Mouse (Mus musculus) WW6 (cell line): ENCODE results near the gene Tmem115.

Experiments
- DNase-seq: peaks from one replicate; pipeline ENCODE4 v3.0.0-alpha.2; 2013; ENCODE audit warnings: low read depth, low spot score

Gene Tmem115

DNA sequence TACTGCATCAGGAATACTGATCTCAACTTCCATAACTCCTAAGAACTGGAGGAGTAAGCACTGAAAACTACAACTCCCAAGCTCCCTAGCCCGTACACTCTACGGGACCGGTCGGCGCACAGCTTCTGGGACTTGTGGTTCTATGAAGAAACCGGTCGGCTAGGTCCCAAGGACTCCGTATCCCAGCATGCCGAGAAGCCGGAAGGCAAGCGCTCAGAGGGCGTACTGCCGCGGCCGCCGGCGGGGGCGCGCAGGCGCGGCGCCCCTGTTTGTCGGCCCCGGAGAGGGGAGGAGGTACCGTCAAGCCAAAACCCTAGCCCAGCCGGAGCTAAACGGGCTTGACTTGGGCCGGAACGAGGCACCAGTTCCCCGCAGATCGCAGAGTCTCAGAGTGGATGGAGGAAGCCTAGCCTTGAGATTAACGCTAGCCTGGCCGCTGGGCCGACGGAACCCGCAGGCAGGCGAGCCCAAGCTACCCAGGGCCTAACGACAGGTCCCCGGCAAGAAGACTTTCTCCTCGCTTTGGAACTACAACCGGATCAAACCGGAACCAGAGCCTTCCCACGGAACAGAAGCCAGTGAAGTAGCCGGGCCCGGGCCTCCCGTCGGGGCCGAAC lies at the start of gene Tmem115:
Gene Tmem115, plus strand, starts transcription at position 155 of the 617 bp plus-strand sequence.
- peak; percentile 93 for DNase-seq

DNA sequence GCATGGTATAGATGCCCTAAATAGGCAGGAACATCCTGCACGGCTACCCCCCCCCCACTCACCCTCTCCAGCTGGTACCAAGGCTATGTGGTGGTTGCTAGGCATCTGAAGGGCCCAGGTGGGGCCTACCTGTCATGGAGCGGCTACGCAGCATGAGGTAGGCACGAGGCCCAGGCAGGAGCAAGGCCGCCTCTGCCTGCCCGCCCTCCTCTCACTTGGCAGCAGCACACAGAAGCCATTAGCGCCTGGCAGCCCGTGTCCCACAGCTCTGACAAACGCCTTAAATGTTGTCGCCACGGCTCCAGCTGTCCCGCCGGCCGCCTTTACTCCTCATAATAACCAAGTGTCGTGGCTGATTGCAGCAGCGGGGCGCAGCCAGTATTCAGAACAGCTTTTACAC lies 49.4 kb upstream of the Tmem115 start:
- DNase-seq, result no peak

DNA sequence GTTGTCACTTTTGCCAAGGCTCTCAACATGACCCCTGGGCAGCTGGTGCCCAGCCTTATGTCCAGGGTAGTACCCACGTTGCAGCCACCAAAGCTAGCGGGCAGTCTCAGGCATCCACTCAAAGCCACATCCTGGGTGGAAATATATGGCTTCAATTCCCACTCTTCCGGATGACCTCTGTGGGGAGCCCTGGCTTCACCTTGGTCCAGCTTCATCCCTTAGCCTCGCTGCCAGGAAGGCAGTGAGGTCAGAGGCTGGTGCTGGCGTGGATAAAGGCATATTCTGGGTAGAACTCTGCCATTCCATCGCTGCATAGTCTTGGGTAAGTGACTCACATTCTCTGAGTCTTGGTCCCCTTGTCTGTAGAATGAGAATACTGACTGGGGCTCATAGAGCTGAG lies 49.0 kb upstream of the Tmem115 start:
- DNase-seq, result no peak

DNA sequence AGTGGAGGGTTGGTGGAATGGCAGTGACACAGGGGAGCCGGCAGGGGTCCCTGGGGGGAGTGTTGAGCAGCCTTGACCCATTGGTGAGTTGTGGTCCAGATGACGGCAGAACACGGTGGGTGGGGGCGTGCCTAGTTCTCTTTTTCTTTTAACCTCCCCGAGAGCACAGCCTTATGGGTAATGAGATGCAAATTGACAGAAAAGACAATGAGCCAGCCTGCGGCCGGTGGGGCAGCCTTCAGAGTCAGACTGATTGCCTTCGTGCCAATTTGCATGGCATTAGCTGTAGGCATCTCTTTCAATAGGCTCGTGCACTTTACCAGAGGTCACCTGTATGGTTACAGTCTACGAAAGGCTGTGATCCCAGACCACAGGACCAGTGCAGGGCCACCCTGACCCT lies 47.7 kb upstream of the Tmem115 start:
- no peak for DNase-seq

DNA sequence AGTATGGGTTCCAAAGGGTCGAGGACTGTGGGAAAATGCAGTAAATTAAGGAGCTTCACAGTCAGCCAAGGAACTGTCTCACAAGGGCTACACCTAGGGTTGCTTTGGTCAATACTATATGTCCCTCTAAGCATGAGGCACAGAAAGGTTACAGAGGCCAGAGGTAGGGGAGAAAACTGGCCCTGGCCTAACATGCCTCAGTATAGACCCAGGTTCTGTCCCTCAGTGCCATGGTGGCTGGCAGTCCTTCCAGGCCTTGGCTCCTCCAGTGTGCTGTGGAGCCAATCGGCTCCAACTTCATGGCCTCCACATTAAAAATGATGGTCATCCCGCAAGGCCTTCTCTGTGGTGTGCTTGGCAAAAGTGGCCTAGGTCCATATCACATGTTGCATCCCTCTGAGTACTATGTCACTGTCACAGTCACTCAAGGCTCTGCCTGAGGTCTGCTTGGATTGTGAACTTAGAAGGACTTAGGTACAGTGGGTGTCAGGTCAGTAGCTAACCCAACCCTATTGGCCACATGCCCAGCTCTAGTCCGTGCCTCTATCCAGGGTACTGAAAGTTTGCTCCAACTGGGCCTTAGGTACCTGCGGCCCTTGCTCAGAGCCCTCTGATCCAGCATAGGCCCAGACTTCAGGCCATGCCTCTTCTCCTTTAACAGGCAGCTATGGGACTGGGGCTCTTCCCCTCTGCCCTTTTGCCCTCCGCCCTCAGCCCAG lies 47.1 kb upstream of the Tmem115 start:
- DNase-seq, result no peak

DNA sequence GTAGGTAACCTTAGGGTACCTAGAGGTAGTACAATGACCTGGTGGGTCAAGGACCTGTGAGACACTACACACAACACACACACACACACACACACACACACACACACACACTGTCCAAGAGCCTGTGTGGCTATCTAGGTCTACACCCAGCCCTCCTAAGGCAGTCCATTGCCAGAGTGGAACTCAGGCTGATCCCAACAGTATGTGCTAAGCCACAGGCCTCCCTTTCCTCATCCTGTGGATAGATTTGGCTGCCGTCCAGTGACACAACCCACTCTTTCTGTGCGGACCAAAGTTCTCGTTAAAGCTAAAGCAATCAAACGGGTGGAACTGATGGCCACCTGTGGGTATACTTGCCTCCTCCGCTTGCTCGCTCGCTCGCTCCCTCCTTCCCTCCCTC lies 43.6 kb upstream of the Tmem115 start:
- no peak for DNase-seq

DNA sequence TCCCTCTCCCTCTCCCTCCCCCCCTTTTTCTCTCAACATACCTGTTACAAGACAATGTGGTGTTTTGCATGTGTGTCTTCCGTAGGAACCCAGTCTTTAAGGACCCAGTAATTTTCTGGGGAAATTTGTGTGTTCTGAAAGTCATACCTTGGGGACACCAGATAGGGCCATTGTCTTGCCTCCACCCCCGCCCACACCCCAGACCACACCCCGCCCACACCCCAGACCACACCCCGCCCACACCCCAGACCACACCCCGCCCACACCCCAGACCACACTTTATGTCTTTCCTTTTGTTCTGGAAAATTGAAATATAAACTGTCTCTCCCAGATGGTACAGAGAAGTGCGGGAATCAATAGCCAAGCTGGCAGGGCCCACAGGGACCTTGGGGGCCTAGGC lies 43.1 kb upstream of the Tmem115 start:
- no peak for DNase-seq

DNA sequence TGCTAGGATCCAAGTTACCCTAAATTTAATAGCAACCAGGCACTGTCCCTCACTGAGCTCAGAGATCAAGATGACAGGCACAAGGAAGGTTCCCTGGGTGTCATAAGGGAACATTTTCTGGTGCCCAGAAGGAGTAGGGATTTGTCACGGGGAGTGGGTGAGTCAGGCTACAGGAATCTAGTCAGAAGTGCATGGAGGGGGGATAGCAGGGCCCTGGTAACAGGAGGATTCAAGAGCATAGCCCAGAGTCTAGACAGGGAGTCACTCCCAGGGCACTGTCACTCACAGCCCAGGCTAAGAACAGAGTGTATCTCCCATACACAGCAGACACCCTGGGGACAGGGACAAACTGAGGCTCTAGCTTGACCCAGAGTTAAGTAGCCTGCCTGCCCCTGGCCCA lies 40.2 kb upstream of the Tmem115 start:
- no peak for DNase-seq

DNA sequence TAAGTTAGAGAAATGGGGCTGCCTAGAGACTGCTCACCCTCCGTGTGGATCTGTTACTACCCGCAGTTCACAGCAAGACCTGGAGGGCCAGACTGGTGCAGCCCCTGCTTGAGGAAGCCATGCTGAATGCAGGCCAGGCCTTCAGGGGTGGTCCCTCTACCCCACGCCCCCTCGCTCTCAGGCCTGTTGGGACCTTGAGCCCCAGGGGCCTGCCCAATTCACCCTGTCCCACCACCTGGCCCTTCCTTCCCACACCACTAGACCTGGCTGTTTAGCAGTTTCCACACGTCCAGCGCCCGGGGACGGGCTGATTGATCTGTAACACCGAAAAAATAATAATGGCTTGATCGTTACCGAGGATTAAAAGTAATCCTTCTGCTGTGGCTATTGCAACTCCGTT lies 39.5 kb upstream of the Tmem115 start:
- no peak for DNase-seq

DNA sequence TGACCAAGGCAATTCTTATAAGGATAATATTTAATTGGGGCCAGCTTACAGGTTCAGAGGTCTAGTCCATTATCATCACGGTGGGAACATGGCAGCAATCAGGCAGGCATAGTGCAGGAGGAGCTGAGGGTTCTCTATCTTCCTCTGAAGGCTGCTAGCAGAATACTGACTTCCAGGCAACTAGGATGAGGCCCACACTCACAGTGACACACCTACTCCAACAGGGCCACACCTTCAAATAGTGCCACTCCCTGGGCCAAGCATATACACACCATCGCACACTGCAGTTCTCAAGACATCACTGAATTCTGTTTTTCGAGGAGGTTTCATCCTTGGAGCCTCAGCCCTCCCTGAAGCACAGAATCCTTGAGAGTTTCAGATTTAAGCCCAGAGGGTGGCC lies 37.4 kb upstream of the Tmem115 start:
- no peak for DNase-seq

DNA sequence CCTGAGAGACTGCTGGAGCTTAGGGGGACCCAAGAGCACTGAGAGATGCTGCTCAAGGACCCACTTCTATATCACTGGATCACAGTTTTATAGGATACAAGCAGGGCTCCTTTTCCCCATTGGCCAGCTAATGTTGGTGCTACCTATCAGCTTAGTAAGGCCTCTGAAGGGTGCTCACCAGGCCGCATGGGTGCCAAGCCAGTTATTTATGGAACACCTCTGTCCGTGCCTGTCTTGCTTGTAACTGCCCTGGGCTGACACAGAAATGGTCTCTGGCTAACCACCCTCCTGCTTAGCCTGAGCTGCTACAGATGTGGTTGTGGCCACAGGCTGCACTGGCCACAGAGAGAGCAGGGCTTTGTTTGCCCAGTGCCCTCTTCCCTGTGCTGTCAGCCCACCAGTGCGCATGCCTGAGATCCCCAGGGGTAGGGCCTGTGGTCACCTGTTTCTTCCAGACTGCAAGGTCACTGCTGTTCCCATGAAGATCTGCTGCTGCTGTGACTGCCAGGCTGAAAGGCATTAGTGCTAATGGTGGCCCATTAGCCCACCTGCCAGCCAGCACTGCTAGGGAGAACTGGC lies 32.9 kb upstream of the Tmem115 start:
- DNase-seq, result no peak

DNA sequence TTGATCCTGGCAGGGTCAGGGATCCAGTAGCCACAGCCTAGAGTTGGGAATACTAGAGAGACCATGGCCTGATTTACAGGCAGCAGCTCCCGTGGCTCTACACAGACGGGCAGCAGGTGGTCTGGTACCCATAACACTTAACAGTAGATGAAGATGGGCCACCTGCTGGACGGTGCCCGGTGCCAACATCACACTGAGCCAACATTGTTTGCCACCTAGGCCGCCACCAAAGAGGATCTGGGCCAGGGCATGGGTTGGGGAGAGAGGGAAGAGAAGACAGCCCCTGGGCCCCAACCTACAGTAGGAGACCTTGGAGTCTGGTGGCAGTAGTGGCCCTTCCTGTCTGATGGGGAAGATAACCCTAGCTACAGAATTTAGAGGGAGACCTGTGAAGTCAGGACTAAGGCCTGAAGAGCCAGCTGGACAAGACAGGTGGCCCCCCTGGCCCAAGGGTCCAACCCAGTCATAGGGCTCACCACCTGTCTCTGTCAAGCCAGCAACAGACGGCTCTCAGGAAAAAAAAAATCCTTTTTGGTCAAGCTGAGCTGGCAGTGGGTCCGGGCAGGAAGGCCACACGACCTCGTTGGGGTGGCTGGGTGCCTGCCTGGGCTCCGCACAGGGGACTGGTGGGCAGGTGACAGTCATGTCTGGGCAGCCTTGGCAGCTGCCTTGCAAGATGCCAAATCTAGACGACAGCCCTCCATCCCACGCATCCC lies 31.5 kb upstream of the Tmem115 start:
- DNase-seq, result no peak

DNA sequence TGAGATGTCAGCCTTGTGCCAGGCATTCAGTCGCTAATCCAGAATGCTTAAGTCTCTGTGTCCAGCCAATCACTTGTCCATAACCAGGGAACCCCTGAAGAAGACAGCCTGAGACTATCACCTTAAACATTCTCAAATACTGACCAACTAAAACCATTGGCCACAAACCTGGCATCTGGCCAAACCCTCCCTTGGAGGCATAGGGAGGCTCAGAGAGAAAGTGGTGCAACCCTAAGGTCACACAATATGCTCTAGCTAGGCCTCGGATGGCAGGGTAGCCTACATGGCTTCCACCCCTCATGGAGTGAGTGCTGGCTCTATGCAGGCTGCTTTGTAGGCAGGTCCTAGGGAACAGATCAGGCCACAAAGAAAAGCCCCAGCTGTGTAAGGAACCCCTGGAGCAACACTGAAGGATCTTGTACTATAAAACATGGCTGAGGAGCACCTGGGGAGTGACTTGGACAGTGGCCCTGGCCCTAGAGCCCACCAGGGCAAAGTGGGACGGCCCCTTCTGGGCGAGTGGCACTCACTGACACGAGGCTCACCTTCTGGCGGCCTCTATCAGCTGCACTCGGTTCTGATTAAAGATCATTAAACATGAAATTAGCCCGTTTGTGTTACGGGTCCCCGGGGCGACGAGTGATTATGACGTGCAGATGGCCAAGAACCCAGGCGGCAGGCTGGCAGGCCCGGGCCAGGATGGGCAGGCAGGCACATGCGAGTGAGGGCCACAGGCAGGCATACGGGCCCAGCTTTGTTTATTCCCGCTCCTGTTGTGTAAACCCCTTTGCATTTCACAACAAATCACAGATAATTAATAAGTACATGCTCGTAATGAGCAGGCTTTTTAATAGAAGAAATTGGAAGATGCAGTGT lies 28.8 kb upstream of the Tmem115 start:
- DNase-seq, result no peak

DNA sequence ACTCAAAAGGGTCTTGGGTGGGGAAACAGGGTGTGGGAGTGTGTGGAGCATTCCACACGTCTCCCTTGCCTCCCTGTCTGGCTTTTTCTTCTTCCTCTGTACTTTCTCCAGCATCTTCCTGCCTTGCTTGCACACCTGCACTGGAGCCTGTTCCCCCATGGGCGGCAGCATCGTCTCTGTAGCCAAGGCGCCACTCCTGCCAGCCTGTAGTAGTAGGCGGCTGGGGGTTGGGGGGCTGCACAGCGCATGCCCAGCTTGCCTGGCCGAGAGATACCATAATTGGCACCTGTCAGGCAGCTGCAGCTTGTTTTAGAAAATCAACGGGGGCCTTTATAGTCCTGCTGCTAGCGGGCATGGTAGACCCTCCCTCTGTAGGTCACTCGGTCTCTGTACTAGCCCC lies 25.5 kb upstream of the Tmem115 start:
- no peak for DNase-seq

DNA sequence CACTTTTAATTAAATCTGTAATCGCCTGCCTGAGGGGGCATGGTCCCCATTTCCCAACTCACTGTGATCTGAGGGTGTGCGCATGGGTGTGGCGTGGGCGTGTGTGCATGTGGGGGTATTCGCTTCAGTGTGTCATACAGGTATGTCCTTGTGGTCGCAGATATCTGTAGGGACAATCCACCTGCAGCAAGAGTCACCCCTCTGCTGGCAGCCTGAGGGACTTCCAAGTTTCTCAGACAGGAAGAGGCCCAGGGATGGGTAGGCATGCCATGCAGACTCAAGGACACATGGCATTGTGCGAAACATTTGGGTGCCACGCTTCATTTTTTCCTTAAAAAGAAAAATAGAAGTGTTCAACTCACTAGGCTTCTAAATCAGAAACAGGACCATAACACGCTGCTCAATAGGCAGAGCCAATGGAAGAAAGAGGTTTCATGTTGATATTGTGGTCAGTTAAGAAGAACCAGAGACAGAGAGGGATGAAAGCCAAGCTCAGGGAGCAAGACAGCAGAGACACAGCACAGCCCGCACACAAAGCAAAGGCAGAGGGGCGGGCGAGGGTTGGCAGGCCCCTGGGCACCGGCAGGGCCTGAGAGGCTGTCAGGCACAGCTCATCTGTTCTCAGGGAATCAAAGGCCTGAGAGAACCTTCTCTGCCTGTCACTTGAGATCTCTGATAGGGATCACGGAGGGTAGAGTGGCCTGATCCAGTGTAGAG lies 23.2 kb upstream of the Tmem115 start:
- DNase-seq, result no peak

DNA sequence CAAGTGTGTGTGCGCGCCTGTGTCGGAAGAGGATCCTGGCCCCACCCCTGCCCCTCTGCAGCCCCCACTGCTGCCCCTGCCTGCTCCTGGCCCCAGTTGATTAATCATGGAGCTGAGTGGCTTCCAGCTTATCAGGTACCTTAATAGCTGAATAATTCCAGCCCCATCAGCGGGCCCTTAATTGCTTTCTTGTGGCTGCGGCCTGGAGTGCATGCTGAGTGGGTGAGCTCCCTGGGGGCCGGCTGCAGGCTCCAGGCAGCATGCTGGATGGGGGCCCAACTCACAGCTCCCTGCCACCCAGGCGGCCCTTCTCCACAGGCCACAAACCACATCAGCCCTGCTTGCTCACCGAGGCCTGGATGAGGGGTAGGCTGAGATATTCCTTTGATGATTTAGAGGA lies 22.3 kb upstream of the Tmem115 start:
- DNase-seq, result no peak

DNA sequence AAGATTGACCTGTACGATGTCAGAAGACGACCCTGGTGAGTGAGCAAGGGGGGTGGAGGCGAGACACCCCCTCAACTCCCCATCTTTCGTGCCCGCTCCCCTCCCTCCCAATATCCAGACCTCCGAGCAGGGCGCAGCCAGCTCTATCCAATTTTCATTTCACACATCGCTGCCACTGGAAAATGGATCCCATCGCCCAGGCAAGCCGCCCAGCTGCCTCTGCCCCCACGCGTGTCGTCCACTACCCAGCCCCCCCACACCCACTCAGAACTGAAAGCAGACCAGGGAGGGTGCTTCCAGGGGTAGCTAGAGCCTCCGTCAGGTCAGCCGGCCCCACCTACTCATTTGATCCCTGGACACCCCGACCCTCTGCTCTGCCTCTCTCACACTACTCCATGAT lies 21.4 kb upstream of the Tmem115 start:
- no peak for DNase-seq

DNA sequence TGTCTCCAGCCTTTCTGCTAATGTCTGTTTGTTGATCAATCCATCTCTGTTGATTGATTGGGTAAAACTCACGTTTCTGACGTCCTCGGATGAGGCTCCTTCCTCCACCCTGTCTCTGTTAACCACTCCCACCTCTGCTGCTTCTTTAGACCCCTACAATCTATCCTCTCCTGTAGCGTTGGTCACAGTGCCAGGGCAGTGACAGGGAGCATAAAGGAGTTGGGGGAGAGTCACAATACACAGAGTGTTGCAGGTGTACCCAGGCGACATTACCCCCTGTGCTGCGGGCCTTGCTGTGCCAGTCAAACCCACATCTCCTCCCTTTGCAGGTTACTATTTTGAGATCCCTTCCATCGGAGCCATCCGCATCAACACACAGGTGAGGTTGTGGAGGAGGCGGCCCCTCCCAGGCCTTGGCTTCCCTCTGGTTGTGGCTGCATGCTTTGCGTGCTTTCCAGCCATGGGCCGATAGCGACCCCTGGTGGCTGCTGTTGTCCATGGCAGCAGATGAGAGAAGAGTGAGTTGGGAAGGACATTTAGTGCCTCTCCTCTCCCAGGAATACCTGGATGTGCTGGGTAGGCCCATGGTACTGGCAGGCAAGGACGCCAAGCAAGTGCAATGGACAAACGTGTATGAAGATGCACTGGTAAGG lies 19.3 kb upstream of the Tmem115 start:
- peak; percentile 48 for DNase-seq

DNA sequence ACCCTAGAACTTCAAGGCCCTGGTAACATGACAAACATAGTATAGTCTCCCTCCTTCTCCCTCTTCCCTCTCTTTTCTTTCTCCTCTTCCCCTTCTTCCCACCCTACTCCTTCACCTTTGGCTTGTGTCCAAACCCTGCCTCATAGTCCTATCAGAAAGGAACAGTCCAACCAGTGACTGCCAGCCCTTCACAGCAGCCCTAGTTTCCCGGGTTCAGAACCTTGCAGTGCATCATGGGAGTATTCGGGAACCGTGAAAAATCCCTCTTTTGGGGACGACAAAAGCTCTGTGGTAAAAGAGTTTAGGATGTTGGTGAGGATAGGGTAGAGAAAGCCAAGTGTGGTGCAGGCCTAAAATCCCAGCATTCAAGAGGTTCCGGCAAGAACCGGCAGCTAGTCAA lies 13.4 kb upstream of the Tmem115 start:
- DNase-seq, result no peak

DNA sequence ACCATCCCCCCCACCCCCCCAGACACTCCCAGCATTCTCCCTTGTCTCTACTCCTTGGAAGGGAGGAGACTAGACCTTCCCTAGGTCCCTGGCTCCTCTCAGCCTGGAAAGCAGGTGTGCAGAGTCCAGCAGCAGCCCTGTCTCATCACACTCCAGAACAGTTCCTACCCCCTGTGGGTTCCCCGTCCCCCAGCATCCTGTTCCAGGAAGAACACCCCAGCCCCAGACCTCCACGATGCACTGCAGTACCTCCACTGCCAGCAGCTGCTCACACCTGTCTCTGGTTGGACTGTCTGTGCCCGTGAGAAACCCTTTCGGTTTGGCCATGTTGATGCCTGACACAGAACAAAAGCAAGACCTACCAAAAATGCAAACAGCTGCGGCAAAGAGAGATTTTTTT lies 12.6 kb upstream of the Tmem115 start:
- no peak for DNase-seq
